Mouse (Mus musculus): ENCODE measurements around the gene Tmc6.

GRCm38 (mm10) chr11:117827386-117827785, 45.4 kb upstream of the Tmc6 start:
- no peak for TF ChIP-seq GATA1 (IDR thresholded peaks at IDR 0.05; ENCODE audit: borderline replicate concordance, low read length)
- no peak for TF ChIP-seq FLI1 (IDR thresholded peaks at IDR 0.05; ENCODE audit: low read length)

Data from megakaryocyte, embryonic 14.5 days (primary cell).